Mouse (Mus musculus) cortical plate, adult 2 months (tissue): ENCODE data around the gene Reep3.

Experiments used
- CTCF ChIP-seq: fragments of 200-500 bp; IDR thresholded peaks from 2 replicates; pipeline ENCODE4 v1.5.1; 2011; ENCODE audit warnings: mild to moderate bottlenecking, control low read depth, low read length; ENCODE audit not compliant: insufficient read depth; ENCODE audit errors: extremely low read depth
- POLR2A ChIP-seq: fragments of 200-500 bp; IDR thresholded peaks from 2 replicates; pipeline ENCODE4 v1.6.1; 2011; ENCODE audit warnings: mild to moderate bottlenecking, low read length, control low read depth; ENCODE audit not compliant: insufficient read depth; ENCODE audit errors: extremely low read depth

- TF ChIP-seq CTCF (no peak), POLR2A (no peak)
These were observed 77.9 kb downstream of the Reep3 start for GRCm38 (mm10) chr10:67018875-67019274.
